Mouse (Mus musculus): ENCODE measurements at regions not wholly inside any gene's neighbourhood (a gene's known extent, or its start where the extent isn't known, plus 50 kb on each side); places are given as distances from the start of the nearest gene placed in this dataset.

DNA sequence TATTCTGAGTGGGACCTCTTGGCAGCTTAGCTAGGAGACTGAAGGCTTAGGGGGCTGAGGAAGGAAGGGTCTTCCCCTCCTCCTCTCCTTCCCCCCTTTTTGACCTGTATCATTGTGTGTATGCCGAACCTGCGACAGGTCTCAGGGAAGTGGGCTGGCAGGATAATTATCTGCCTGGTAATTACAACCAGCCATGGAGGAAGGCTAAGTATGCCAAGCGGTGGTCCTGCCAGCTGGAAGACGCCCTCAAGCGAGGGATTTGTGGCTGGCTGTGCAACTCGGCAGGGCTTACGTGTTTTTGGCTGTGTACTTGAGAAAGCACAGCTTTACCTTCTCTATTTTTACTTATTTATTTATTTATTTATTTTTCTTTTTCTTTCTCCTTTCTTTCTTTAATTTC is 347.7 kb downstream of the Med13l start:
- WGBS, result 82% methylated on average over 7 of the region's 7 CpGs
- H3K4me3 ChIP-seq (ENCODE audit: low read depth, low read length), result no peak overlapping the region
- H3K9me3 ChIP-seq (ENCODE audit: control insufficient read depth, low read length), result no peaks in the 10 kb centered on the region; the same call in 1 of the 2 replicates
- H3K4me1 ChIP-seq (ENCODE audit: control insufficient read depth, insufficient read depth, low read length), result no peaks in the 10 kb centered on the region
- no peaks in the 10 kb centered on the region for H3K27me3 ChIP-seq (ENCODE audit: control insufficient read depth, insufficient read depth, low read length)
- no peak overlapping the region for H3K4me2 ChIP-seq (ENCODE audit: low read depth)
- no peak overlapping the region for H3K27ac ChIP-seq (ENCODE audit: low read depth, low read length)
- ATAC-seq (ENCODE audit: insufficient read depth, low FRiP score, low TSS enrichment) (no peak), DNase-seq (ENCODE audit: low spot score) (no peak)
- no peak overlapping the region for H3K9ac ChIP-seq (ENCODE audit: low read length)
- H3K36me3 ChIP-seq (ENCODE audit: control insufficient read depth, insufficient read depth, low read length), result no peaks in the 10 kb centered on the region

DNA sequence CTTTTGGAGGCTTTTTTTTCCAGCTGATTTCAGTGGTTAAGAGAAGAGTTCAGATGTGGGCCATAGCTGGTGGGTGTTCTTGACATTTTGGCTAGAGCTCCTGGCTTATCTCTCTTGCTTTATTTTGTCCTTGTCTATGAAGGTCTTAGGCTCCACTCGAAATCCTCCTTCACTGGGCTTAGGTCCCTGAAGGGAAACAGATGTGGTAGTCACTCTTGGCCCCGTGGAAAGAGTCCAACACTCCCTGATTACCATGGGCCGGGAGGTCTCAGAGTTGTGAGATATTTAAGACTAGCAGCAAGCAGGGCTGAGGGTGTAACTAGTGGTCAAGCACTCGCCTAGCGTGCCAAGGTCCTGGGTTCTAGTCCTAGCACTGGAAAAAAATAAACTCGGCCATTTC is 349.3 kb downstream of the Med13l start:
- 83% methylated on average over 6 of the region's 6 CpGs for WGBS
- H3K36me3 ChIP-seq (ENCODE audit: control insufficient read depth, insufficient read depth, low read length), result no peaks in the 10 kb centered on the region
- no peaks in the 10 kb centered on the region for H3K4me1 ChIP-seq (ENCODE audit: control insufficient read depth, insufficient read depth, low read length)
- DNase-seq (ENCODE audit: low spot score), result no peak
- no peak overlapping the region for H3K9ac ChIP-seq (ENCODE audit: low read length)
- H3K9me3 ChIP-seq (ENCODE audit: control insufficient read depth, low read length), result no peaks in the 10 kb centered on the region
- no peak for ATAC-seq (ENCODE audit: insufficient read depth, low FRiP score, low TSS enrichment)
- no peak overlapping the region for H3K4me2 ChIP-seq (ENCODE audit: low read depth)
- no peaks in the 10 kb centered on the region for H3K27me3 ChIP-seq (ENCODE audit: control insufficient read depth, insufficient read depth, low read length)
- no peak overlapping the region for H3K4me3 ChIP-seq (ENCODE audit: low read depth, low read length)
- no peak overlapping the region for H3K27ac ChIP-seq (ENCODE audit: low read depth, low read length)

DNA sequence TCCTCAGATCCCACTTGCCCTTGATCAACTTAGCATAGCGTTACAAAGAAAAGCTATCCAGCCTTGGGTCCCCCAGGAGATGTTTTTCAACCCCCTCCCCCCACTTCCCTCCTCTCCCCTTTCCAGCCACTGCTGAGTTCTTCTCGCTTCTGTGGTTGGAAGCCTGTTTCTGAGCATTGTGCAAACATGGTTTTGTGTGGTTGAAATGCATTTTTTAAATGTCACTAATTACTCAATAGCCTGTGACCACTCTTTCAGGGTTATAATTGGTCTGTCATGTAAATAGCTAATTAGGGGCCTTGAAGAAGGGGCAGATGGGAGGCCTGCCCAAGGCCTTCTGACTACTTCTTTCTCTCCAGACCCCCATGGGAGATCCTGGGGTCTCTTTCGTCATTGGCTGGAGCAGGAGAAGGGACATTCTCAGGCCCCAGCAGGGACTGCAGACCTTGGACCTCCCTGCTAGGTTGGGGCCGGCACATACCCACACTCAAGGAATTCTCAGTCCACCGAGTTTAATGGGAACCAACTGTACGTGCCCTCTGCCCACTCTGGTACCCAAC is 353.8 kb downstream of the Med13l start:
- Histone ChIP-seq H3K27ac (ENCODE audit: low read depth, low read length) (no peak overlapping the region), H3K36me3 (ENCODE audit: control insufficient read depth, insufficient read depth, low read length) (no peaks in the 10 kb centered on the region), H3K9me3 (ENCODE audit: control insufficient read depth, low read length) (no peaks in the 10 kb centered on the region), H3K27me3 (ENCODE audit: control insufficient read depth, insufficient read depth, low read length) (no peaks in the 10 kb centered on the region), H3K4me2 (ENCODE audit: low read depth) (no peak overlapping the region), H3K9ac (ENCODE audit: low read length) (no peak overlapping the region), H3K4me1 (ENCODE audit: control insufficient read depth, insufficient read depth, low read length) (no peaks in the 10 kb centered on the region), H3K4me3 (ENCODE audit: low read depth, low read length) (no peak overlapping the region)
- WGBS, result 56% methylated on average over 6 of the region's 6 CpGs
- ATAC-seq (ENCODE audit: insufficient read depth, low FRiP score, low TSS enrichment) (no peak), DNase-seq (ENCODE audit: low spot score) (no peak)

DNA sequence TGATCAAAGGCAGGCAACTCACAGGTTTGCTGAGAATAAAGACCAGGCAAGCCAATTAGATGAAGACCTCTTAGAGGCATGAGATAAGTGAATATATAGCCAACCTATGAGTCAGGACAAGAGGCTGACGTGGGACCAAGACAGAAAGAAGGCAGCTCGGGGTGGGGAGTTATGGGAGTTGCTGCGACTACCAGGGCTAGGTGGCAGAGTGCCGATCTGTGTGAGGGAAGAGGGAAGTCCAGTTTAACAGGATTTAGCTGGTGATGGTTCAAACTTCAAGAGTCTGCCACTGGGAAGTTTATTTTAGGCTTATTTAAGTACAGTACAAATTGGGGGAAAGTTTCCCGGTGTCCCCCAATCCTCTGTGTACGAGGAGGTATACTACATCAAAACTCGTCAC is 362.9 kb downstream of the Med13l start:
- WGBS, result 97% methylated on average over 7 of the region's 7 CpGs
- Histone ChIP-seq H3K36me3 (ENCODE audit: control insufficient read depth, insufficient read depth, low read length) (no peaks in the 10 kb centered on the region), H3K4me1 (ENCODE audit: control insufficient read depth, insufficient read depth, low read length) (peaks cover 7% of the 10 kb centered on the region; the same call in 1 of the 2 replicates), H3K9ac (ENCODE audit: low read length) (no peak overlapping the region), H3K4me2 (ENCODE audit: low read depth) (no peak overlapping the region), H3K4me3 (ENCODE audit: low read depth, low read length) (no peak overlapping the region), H3K9me3 (ENCODE audit: control insufficient read depth, low read length) (no peaks in the 10 kb centered on the region), H3K27ac (ENCODE audit: low read depth, low read length) (no peak overlapping the region), H3K27me3 (ENCODE audit: control insufficient read depth, insufficient read depth, low read length) (peaks cover 1% of the 10 kb centered on the region; the same call in 1 of the 2 replicates)
- ATAC-seq (ENCODE audit: insufficient read depth, low FRiP score, low TSS enrichment) (no peak), DNase-seq (ENCODE audit: low spot score) (no peak)

DNA sequence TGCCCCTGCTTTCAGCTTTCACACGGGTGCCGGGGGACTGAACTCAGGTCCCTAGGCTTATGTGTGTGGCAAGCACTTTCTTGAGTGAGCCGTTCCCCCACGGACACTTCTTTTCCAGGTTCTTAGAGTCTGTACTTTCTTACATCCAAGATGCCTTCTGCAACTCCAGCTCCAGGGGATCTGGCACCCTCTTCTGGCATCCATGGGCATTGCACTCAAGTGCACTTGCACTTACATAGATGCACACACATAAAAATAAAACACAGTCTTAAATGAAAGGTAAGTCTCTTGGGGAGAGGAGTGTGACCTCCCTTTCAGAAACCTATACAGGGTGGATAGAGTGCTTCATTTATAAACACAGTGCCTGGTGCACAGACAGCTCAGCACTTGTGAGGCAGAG is 368.6 kb downstream of the Med13l start:
- Histone ChIP-seq H3K4me1 (ENCODE audit: control insufficient read depth, insufficient read depth, low read length) (no peaks in the 10 kb centered on the region), H3K4me2 (ENCODE audit: low read depth) (no peak overlapping the region), H3K27me3 (ENCODE audit: control insufficient read depth, insufficient read depth, low read length) (peaks cover 2% of the 10 kb centered on the region; the same call in 1 of the 2 replicates), H3K27ac (ENCODE audit: low read depth, low read length) (no peak overlapping the region), H3K9me3 (ENCODE audit: control insufficient read depth, low read length) (no peaks in the 10 kb centered on the region), H3K36me3 (ENCODE audit: control insufficient read depth, insufficient read depth, low read length) (no peaks in the 10 kb centered on the region), H3K4me3 (ENCODE audit: low read depth, low read length) (no peak overlapping the region), H3K9ac (ENCODE audit: low read length) (no peak overlapping the region)
- WGBS, result 95% methylated on average over 4 of the region's 4 CpGs
- DNase-seq (ENCODE audit: low spot score) (no peak), ATAC-seq (ENCODE audit: insufficient read depth, low FRiP score, low TSS enrichment) (no peak)

DNA sequence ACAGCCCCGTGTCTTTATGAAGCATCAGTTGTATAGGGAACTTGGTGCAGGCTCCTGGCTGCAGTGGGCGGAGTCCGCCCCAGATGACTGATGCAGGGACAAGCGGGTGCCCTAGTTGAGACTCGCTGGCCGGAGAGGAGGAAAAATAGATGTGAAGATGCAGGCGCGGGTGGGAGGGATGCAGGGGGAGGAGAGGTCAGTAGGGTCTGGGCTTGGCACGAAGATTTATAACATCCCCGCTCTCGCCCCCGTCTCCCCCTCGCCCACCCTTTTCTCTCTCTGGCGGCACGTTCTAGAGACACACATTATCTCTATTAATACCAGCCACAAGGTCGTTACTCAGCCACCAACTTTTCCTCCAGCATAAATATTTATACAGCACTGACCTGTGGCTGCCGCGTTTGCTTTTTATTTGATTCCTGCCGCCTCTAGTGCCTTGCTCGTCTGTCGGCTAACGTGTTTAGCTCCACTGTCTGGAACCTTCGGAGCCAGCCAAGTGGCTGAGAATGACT is 369.6 kb downstream of the Med13l start:
- H3K36me3 ChIP-seq (ENCODE audit: control insufficient read depth, insufficient read depth, low read length), result no peaks in the 10 kb centered on the region
- H3K4me3 ChIP-seq (ENCODE audit: low read depth, low read length), result peak overlapping the region; percentile 21
- no peak overlapping the region for H3K27ac ChIP-seq (ENCODE audit: low read depth, low read length)
- no peak overlapping the region for H3K9ac ChIP-seq (ENCODE audit: low read length)
- DNase-seq (ENCODE audit: low spot score) (peak; percentile 68), ATAC-seq (ENCODE audit: insufficient read depth, low FRiP score, low TSS enrichment) (no peak; the same call in 1 of the 2 replicates)
- H3K4me1 ChIP-seq (ENCODE audit: control insufficient read depth, insufficient read depth, low read length), result no peaks in the 10 kb centered on the region
- H3K4me2 ChIP-seq (ENCODE audit: low read depth), result peak overlapping the region; percentile 43
- peaks cover 2% of the 10 kb centered on the region; the same call in 1 of the 2 replicates for H3K27me3 ChIP-seq (ENCODE audit: control insufficient read depth, insufficient read depth, low read length)
- no peaks in the 10 kb centered on the region for H3K9me3 ChIP-seq (ENCODE audit: control insufficient read depth, low read length)
- 3% methylated on average over 23 of the region's 23 CpGs for WGBS

DNA sequence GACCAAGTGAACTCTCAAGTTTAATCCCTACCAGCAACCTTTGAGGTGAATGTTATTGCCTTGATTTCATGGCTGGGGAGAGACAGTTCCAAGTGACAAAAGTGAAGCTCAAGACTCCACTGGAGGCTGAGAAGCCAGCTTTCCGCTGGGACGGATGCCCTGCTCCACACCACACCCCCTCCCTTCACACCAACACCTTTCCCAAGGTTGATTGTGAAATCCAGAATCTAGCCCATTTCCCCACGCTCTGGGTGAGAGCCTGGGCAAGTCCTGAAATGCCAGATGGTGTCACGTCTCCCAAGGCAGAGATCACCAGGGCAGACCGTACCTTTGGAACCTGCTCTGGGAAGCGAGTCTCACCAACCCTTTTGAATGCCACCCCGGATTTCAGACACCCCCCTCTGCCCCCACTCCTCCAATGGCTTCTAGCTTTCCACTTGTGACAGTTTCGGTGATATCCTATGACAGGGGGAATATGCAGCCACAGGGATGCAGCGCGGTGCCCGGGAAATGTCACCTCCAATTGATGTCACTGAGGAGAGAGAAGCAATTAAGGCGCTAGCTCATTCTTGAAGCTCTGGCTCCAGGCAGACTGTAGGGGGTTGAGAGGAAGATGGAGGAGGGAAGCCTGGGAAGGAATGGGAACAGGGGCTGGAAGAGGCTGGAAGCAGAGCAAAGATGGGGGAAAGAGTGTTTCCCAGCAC is 379.0 kb downstream of the Med13l start:
- no peaks in the 10 kb centered on the region; the same call in 1 of the 2 replicates for H3K27me3 ChIP-seq (ENCODE audit: control insufficient read depth, insufficient read depth, low read length)
- no peaks in the 10 kb centered on the region for H3K9me3 ChIP-seq (ENCODE audit: control insufficient read depth, low read length)
- H3K4me2 ChIP-seq (ENCODE audit: low read depth), result no peak overlapping the region
- no peaks in the 10 kb centered on the region for H3K36me3 ChIP-seq (ENCODE audit: control insufficient read depth, insufficient read depth, low read length)
- 85% methylated on average over 12 of the region's 12 CpGs for WGBS
- DNase-seq (ENCODE audit: low spot score) (no peak), ATAC-seq (ENCODE audit: insufficient read depth, low FRiP score, low TSS enrichment) (no peak)
- no peak overlapping the region for H3K27ac ChIP-seq (ENCODE audit: low read depth, low read length)
- no peaks in the 10 kb centered on the region for H3K4me1 ChIP-seq (ENCODE audit: control insufficient read depth, insufficient read depth, low read length)
- H3K4me3 ChIP-seq (ENCODE audit: low read depth, low read length), result no peak overlapping the region
- no peak overlapping the region for H3K9ac ChIP-seq (ENCODE audit: low read length)

DNA sequence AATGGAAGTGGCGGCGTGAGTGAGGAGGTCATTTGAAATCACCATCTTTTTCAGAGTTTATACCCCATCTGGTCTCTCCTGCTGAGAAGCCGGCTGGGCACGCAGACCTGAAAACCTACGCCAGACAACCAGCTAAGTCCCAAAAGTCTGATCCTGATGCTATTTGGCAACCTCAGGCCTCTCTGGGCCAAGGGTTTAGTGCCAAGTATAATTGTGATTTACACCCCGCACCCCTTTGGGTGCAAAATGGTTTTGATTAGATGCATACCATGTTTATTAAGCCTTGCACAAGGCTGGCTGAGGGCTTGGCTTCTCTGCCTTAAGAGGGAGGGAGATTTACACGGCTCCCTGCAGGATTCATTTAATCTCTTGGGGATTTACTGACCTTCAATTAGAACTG is 383.8 kb downstream of the Med13l start:
- H3K36me3 ChIP-seq (ENCODE audit: control insufficient read depth, insufficient read depth, low read length), result no peaks in the 10 kb centered on the region
- H3K27ac ChIP-seq (ENCODE audit: low read depth, low read length), result no peak overlapping the region
- DNase-seq (ENCODE audit: low spot score) (no peak), ATAC-seq (ENCODE audit: insufficient read depth, low FRiP score, low TSS enrichment) (no peak)
- H3K27me3 ChIP-seq (ENCODE audit: control insufficient read depth, insufficient read depth, low read length), result no peaks in the 10 kb centered on the region; the same call in 1 of the 2 replicates
- H3K9me3 ChIP-seq (ENCODE audit: control insufficient read depth, low read length), result no peaks in the 10 kb centered on the region
- WGBS, result 30% methylated on average over 7 of the region's 7 CpGs
- H3K4me3 ChIP-seq (ENCODE audit: low read depth, low read length), result no peak overlapping the region
- peaks cover 5% of the 10 kb centered on the region; the same call in 1 of the 2 replicates for H3K4me1 ChIP-seq (ENCODE audit: control insufficient read depth, insufficient read depth, low read length)
- no peak overlapping the region for H3K4me2 ChIP-seq (ENCODE audit: low read depth)
- no peak overlapping the region for H3K9ac ChIP-seq (ENCODE audit: low read length)

DNA sequence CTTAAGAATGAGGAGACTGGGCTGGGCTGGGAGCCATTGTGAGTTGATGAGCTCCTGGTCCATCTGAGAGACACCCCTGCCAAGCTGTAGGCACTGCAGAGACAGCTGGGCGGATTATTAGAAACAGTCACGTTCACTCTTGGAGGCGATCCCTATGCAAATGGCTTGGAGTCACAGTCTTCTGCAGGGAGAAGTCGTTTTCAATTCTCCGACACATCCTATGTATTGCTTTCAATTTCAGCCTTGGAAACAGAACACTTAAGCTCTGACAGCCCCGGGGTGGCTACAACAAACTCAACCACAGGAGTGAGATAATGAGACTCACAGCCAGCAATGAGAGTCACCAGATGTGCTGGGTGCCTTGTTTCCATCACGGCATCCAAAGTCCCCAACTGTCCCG is 385.6 kb downstream of the Med13l start:
- 47% methylated on average over 8 of the region's 8 CpGs for WGBS
- Histone ChIP-seq H3K36me3 (ENCODE audit: control insufficient read depth, insufficient read depth, low read length) (no peaks in the 10 kb centered on the region), H3K4me1 (ENCODE audit: control insufficient read depth, insufficient read depth, low read length) (peaks cover 5% of the 10 kb centered on the region; the same call in 1 of the 2 replicates), H3K4me2 (ENCODE audit: low read depth) (no peak overlapping the region), H3K9ac (ENCODE audit: low read length) (no peak overlapping the region), H3K9me3 (ENCODE audit: control insufficient read depth, low read length) (no peaks in the 10 kb centered on the region), H3K27me3 (ENCODE audit: control insufficient read depth, insufficient read depth, low read length) (no peaks in the 10 kb centered on the region; the same call in 1 of the 2 replicates), H3K27ac (ENCODE audit: low read depth, low read length) (no peak overlapping the region), H3K4me3 (ENCODE audit: low read depth, low read length) (no peak overlapping the region)
- DNase-seq (ENCODE audit: low spot score) (no peak), ATAC-seq (ENCODE audit: insufficient read depth, low FRiP score, low TSS enrichment) (no peak)

Data from neural tube, embryonic 11.5 days (tissue).